Mouse (Mus musculus) C2C12 (cell line): ENCODE data around the gene Ip6k3.

ENCODE experiments used
- CEBPB ChIP-seq: IDR thresholded peaks from one replicate; pipeline ENCODE4 v1.6.1; 2011; ENCODE audit warnings: low read depth, mild to moderate bottlenecking, control low read depth, moderate library complexity
- CTCF ChIP-seq: IDR thresholded peaks from one replicate; pipeline ENCODE4 v1.5.1; 2011; ENCODE audit not compliant: control insufficient read depth, insufficient read depth, insufficient read length
- FOSL1 ChIP-seq: IDR thresholded peaks from one replicate; pipeline ENCODE4 v1.8.0; 2011; ENCODE audit warnings: mild to moderate bottlenecking, low read length; ENCODE audit not compliant: poor library complexity, insufficient read depth, severe bottlenecking
- MAX ChIP-seq: IDR thresholded peaks from one replicate; pipeline ENCODE4 v1.6.1; 2011; ENCODE audit warnings: mild to moderate bottlenecking, control low read depth
- MYOD1 ChIP-seq: IDR thresholded peaks from one replicate; pipeline ENCODE4 v1.6.1; 2011; ENCODE audit warnings: low read depth; ENCODE audit not compliant: control insufficient read depth, insufficient read length
- MYOG ChIP-seq: IDR thresholded peaks from one replicate; pipeline ENCODE4 v1.6.1; 2011; ENCODE audit not compliant: control insufficient read depth, insufficient read length; ENCODE audit errors: extremely low read depth
- USF1 ChIP-seq: IDR thresholded peaks from one replicate; pipeline ENCODE4 v1.6.1; 2011; ENCODE audit warnings: low read depth, mild to moderate bottlenecking, control low read depth, moderate library complexity

GRCm38 (mm10) chr17:27159169-27159568 is 8.4 kb downstream of the Ip6k3 start:
- no peak for TF ChIP-seq CEBPB
- TF ChIP-seq CTCF = no peak
- no peak for TF ChIP-seq MAX
- TF ChIP-seq MYOG = no peak
- no peak for TF ChIP-seq USF1
- no peak for TF ChIP-seq MYOD1
- TF ChIP-seq FOSL1 = no peak
